Mouse (Mus musculus) layer of hippocampus, postnatal 14 days (tissue): ENCODE measurements around the gene Stx7. TPM values are rescaled to one million over a fixed set of nuclear protein-coding genes. Genes with fewer than 3 reads are reported as not detected.
A peak's percentile ranks its signal among the peaks of the same experiment; 100 is the strongest.

Experiments
- DNase-seq, 2 experiments: peaks; one replicate each; pipeline ENCODE4 v3.0.0; 2021 to 2022; ENCODE audit warnings: low spot score in 2 of 2, mixed read lengths in 1 of 2
- total RNA-seq, 2 experiments: library from RNA; stranded (reverse); gene quantifications; 2 replicates each; pipeline ENCODE4 v1.2.3; 2021

The Stx7 gene
- total RNA-seq, 2 experiments from 2014 or later = 122 to 129 TPM

- no peak for DNase-seq
These were observed 16.5 kb downstream of the Stx7 start for GRCm38 (mm10) chr10:24165526-24166055.

- no peak for DNase-seq
These were observed 19.0 kb downstream of the Stx7 start for GRCm38 (mm10) chr10:24167978-24168583.

GRCm38 (mm10) chr10:24168854-24169253, 19.8 kb downstream of the Stx7 start:
- no peak for DNase-seq

- DNase-seq = no peak
These were observed 22.9 kb downstream of the Stx7 start for GRCm38 (mm10) chr10:24171906-24172459.

- DNase-seq = peak in 1 of 2 experiments; percentile 72
These were observed 24.3 kb downstream of the Stx7 start for GRCm38 (mm10) chr10:24173210-24174001.

- DNase-seq = no peak
These were observed 41.3 kb downstream of the Stx7 start for GRCm38 (mm10) chr10:24190392-24190791.

- DNase-seq = no peak
These were observed 42.9 kb downstream of the Stx7 start for GRCm38 (mm10) chr10:24191977-24192376.

- DNase-seq = no peak
These were observed 50.2 kb downstream of the Stx7 start for GRCm38 (mm10) chr10:24199303-24199702.

GRCm38 (mm10) chr10:24200099-24200498, 51.0 kb downstream of the Stx7 start:
- DNase-seq = no peak

- DNase-seq = no peak
These were observed 61.0 kb downstream of the Stx7 start for GRCm38 (mm10) chr10:24210075-24210474.

GRCm38 (mm10) chr10:24213297-24213696, 64.2 kb downstream of the Stx7 start:
- DNase-seq = no peak

GRCm38 (mm10) chr10:24217558-24218268, 68.6 kb downstream of the Stx7 start:
- no peak for DNase-seq

- no peak for DNase-seq
These were observed 71.8 kb downstream of the Stx7 start for GRCm38 (mm10) chr10:24220931-24221330.

GRCm38 (mm10) chr10:24222911-24223310, 73.8 kb downstream of the Stx7 start:
- DNase-seq = no peak

- DNase-seq = no peak
These were observed 74.5 kb downstream of the Stx7 start, which contains the start of gene Moxd1 for GRCm38 (mm10) chr10:24223449-24224143. Moxd1 (plus strand) TSS chr10:24223517.

GRCm38 (mm10) chr10:24224591-24224990, 75.5 kb downstream of the Stx7 start:
- no peak for DNase-seq

- no peak for DNase-seq
These were observed 79.4 kb downstream of the Stx7 start for GRCm38 (mm10) chr10:24228318-24229183.

GRCm38 (mm10) chr10:24232281-24232680, 83.2 kb downstream of the Stx7 start:
- no peak for DNase-seq

- DNase-seq = peak in 1 of 2 experiments; percentile 7
These were observed 86.6 kb downstream of the Stx7 start for GRCm38 (mm10) chr10:24235426-24236283.
